Mouse (Mus musculus) myocyte (in vitro differentiated cells): ENCODE measurements at regions not wholly inside any gene's neighbourhood (a gene's known extent, or its start where the extent isn't known, plus 50 kb on each side); places are given as distances from the start of the nearest gene placed in this dataset.

Source experiments
- E2F4 ChIP-seq: IDR thresholded peaks from one replicate; pipeline ENCODE4 v1.6.1; 2011; ENCODE audit warnings: mild to moderate bottlenecking, control low read depth, moderate library complexity; ENCODE audit not compliant: insufficient read depth
- MAX ChIP-seq: IDR thresholded peaks from one replicate; pipeline ENCODE4 v1.6.1; 2011; ENCODE audit warnings: low read depth, mild to moderate bottlenecking, control low read depth
- POLR2A ChIP-seq: IDR thresholded peaks from one replicate; pipeline ENCODE4 v1.6.1; 2011; ENCODE audit warnings: low read depth, mild to moderate bottlenecking, control low read depth, moderate library complexity; ENCODE audit not compliant: insufficient read length

DNA sequence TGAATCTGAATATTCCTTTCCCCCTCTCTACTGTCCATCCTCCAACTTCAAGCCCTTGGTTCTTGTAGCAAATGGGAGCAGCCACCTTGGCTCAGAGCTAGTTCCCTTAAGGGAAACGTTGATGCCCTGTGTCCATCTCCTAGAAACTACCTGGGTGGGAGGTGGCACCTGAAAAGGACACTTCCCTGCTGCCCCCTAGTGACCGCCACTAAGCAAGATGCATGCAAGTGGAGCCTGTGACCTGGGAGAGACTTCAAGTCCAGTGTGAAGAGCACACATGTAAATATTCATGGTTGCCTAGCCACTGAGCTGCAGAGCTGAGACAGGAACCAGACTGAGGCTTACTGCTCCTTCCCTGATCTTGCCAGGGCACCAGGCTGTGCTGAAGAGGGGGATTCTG is 238.1 kb downstream of the Cdh26 start:
- TF ChIP-seq POLR2A (no peak), E2F4 (no peak), MAX (no peak)
